Mouse (Mus musculus): ENCODE data around the gene Bbc3. TPM values are rescaled to one million over a fixed set of nuclear protein-coding genes. Genes with fewer than 3 reads are reported as not detected.

Gene Bbc3
- polyA plus RNA-seq, 1 experiment from 2014 or later, result 19.7 TPM

DNA sequence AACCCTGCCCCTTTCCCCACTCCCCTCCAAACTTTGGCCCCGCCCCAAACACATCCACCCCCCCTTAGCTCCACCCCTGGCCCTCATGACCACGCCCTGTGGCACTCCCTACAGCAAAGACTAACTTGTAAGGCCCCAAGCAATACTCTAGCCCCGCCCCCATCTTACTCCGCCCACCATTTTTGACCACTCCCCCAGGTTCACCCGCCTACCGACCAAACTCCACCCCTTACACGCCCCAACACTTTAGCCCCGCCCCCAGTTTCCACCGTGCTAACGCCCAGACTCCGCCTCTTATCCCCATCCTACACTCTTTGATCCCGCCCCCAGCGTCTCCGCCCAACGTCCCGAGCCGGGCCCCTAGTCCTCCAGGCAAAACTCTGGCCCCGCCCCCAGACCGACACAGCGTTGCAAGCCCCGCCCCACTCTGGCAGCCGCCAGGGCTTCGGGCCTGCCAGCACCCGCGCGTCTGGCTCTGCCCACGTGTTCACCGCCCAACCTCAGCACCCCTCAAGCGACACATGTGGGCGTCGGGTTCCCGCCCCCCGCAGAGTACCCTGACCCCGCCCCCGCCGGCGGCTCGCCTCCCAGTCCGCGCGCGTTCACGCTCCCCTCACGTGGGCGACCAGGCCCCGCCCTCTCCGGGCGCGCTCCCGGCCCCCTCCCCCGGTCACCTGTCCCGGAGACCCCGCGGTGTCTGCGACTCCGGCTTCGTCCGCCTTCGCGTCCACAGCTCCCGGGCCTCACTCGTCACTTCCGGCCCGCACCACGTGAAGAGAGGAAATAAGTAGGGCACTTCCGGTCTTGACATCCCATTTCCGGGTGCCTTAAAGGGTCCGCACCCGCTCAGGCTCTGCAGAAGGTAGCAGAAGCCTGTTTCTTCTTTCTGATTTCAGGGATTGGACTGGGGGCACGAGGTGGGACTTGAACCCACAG lies 21.9 kb upstream of the Bbc3 start, which contains the start of gene Ccdc9:
TSS of gene Ccdc9 (minus strand) at position 770 of the 936 bp plus-strand sequence.
- Histone ChIP-seq H3K4me2 (ENCODE audit: low read depth, low read length) (peak within 1 kb of the TSS; percentile 41), H3K27ac (ENCODE audit: low read depth, low read length) (peak within 1 kb of the TSS; percentile 91), H3K27me3 (ENCODE audit: control insufficient read depth, insufficient read depth, low read length) (no peaks in the 10 kb centered on the region), H3K4me3 (ENCODE audit: low read depth, low read length) (peak within 1 kb of the TSS; percentile 53), H3K4me1 (ENCODE audit: control insufficient read depth, insufficient read depth, low read length) (0 out of 2 replicates have a peak, but pooled peaks cover 5% of the 10 kb centered on the region), H3K9me3 (ENCODE audit: control insufficient read depth, low read length) (no peaks in the 10 kb centered on the region), H3K36me3 (ENCODE audit: control insufficient read depth, insufficient read depth, low read length) (peaks cover 12% of the 10 kb centered on the region; the same call in 1 of the 2 replicates), H3K9ac (replicated peaks; ENCODE audit: low read depth, low read length) (peak within 1 kb of the TSS; percentile 51)
- WGBS, result under 1% methylated on average over 57 of the region's 70 CpGs
- peak; percentile 94 for ATAC-seq (ENCODE audit: low read depth)

DNA sequence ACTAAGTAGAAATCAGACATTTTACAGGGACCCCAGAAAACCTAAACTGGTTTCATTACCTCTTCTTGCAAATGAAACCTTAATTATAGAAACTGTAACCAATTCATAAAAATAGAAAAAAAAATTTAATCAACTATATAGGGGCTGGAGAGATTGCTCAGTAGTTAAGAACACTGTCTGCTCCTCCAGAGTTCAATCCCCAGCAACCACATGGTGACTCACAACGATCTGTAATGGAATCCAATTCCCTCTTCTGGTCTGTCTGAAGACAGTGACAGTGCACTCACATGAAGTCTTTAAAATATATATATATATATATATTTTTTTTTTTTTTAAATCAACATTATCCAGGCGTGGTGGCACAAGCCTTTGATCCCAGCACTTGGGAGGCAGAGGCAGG lies 21.2 kb upstream of the Bbc3 start:
- Histone ChIP-seq H3K36me3 (ENCODE audit: control insufficient read depth, insufficient read depth, low read length) (0 out of 2 replicates have a peak, but pooled peaks cover 8% of the 10 kb centered on the region), H3K9ac (replicated peaks; ENCODE audit: low read depth, low read length) (peak overlapping the region; percentile 51; the same call in 1 of the 2 replicates), H3K4me1 (ENCODE audit: control insufficient read depth, insufficient read depth, low read length) (0 out of 2 replicates have a peak, but pooled peaks cover 5% of the 10 kb centered on the region), H3K27me3 (ENCODE audit: control insufficient read depth, insufficient read depth, low read length) (no peaks in the 10 kb centered on the region), H3K4me3 (ENCODE audit: low read depth, low read length) (peak overlapping the region; percentile 53), H3K4me2 (ENCODE audit: low read depth, low read length) (peak overlapping the region; percentile 41), H3K27ac (ENCODE audit: low read depth, low read length) (peak overlapping the region; percentile 91; the same call in 1 of the 2 replicates), H3K9me3 (ENCODE audit: control insufficient read depth, low read length) (no peaks in the 10 kb centered on the region)
- WGBS, result 83% methylated on average over 2 of the region's 2 CpGs
- ATAC-seq (ENCODE audit: low read depth), result no peak

DNA sequence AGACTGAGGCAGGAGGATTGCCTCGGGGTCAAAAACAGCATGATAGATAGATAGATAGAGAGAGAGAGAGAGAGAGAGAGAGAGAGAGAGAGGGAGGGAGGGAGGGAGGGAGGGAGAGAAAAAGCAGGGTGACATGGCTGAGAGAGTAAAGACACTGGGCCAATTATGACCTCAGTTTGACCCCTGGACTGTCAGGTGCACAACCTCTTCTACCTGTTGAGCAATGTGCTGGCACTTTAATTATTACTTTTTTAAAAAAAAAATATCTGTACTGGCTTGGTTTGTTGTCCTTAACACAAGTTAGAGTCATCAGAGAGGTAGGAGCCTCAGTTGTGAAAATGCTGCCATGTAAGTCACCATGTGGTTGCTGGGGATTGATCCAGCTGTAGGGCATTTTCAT lies 20.4 kb upstream of the Bbc3 start:
- H3K4me1 ChIP-seq (ENCODE audit: control insufficient read depth, insufficient read depth, low read length), result 0 out of 2 replicates have a peak, but pooled peaks cover 5% of the 10 kb centered on the region
- H3K4me3 ChIP-seq (ENCODE audit: low read depth, low read length), result no peak overlapping the region
- H3K9me3 ChIP-seq (ENCODE audit: control insufficient read depth, low read length), result no peaks in the 10 kb centered on the region
- 0 out of 2 replicates have a peak, but pooled peaks cover 6% of the 10 kb centered on the region for H3K36me3 ChIP-seq (ENCODE audit: control insufficient read depth, insufficient read depth, low read length)
- H3K9ac ChIP-seq (replicated peaks; ENCODE audit: low read depth, low read length), result no peak overlapping the region
- ATAC-seq (ENCODE audit: low read depth), result no peak
- H3K4me2 ChIP-seq (ENCODE audit: low read depth, low read length), result no peak overlapping the region
- no peak overlapping the region for H3K27ac ChIP-seq (ENCODE audit: low read depth, low read length)
- 83% methylated on average over 1 of the region's 1 CpGs for WGBS
- no peaks in the 10 kb centered on the region for H3K27me3 ChIP-seq (ENCODE audit: control insufficient read depth, insufficient read depth, low read length)

DNA sequence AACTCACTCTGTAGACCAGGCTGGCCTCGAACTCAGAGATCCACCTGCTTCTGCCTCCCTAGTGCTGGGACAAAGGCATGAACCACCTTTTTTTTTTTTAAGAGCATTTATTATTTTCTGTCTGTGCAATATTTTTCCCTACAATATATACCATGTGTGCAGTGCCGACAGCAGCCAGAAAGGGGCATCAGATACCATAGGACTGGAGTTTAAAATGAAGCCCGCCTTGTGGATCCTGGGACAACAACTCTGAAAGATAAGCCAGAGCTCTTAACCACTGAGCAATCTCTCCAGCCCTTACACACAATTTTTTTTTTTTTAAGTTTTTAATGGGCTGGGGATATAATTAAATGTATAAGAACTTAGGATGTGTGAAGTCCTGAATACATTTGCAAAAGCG lies 13.8 kb upstream of the Bbc3 start:
- no peak for ATAC-seq (ENCODE audit: low read depth)
- Histone ChIP-seq H3K4me3 (ENCODE audit: low read depth, low read length) (peak overlapping the region; percentile 34; the same call in 1 of the 2 replicates), H3K27me3 (ENCODE audit: control insufficient read depth, insufficient read depth, low read length) (no peaks in the 10 kb centered on the region), H3K4me1 (ENCODE audit: control insufficient read depth, insufficient read depth, low read length) (peaks cover 19% of the 10 kb centered on the region), H3K4me2 (ENCODE audit: low read depth, low read length) (peak overlapping the region; percentile 82; the same call in 1 of the 2 replicates), H3K36me3 (ENCODE audit: control insufficient read depth, insufficient read depth, low read length) (no peaks in the 10 kb centered on the region), H3K9me3 (ENCODE audit: control insufficient read depth, low read length) (no peaks in the 10 kb centered on the region), H3K9ac (replicated peaks; ENCODE audit: low read depth, low read length) (no peak overlapping the region), H3K27ac (ENCODE audit: low read depth, low read length) (0 out of 2 replicates have a peak overlapping the region, but pooled peaks have one; percentile 10)
- 29% methylated on average over 4 of the region's 4 CpGs for WGBS

DNA sequence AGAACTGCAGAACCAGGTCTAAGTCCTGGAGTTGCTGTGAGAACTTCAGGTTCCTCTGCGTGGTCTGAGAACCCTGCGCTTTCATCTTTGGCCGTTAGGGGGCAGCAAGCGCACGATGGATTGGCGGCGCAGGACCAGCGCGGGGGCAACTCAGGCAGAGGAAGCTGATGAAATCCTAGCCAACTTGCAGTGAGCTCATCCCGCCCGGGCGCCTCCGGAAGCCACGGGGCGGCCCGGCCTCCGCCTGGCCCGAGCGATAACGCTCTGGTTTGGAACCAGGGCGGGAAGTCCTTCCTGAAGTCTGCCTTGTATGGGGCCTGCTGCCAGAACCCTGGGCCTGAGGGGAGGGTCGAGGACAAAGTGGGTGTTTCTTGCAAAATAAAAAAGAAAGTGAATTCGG lies 13.4 kb upstream of the Bbc3 start:
- peak overlapping the region; percentile 81 for H3K27ac ChIP-seq (ENCODE audit: low read depth, low read length)
- no peaks in the 10 kb centered on the region for H3K9me3 ChIP-seq (ENCODE audit: control insufficient read depth, low read length)
- 1% methylated on average over 23 of the region's 23 CpGs for WGBS
- peak overlapping the region; percentile 82 for H3K4me2 ChIP-seq (ENCODE audit: low read depth, low read length)
- peak overlapping the region; percentile 34 for H3K4me3 ChIP-seq (ENCODE audit: low read depth, low read length)
- H3K27me3 ChIP-seq (ENCODE audit: control insufficient read depth, insufficient read depth, low read length), result no peaks in the 10 kb centered on the region
- H3K9ac ChIP-seq (replicated peaks; ENCODE audit: low read depth, low read length), result peak overlapping the region; percentile 41
- ATAC-seq (ENCODE audit: low read depth), result peak; percentile 68
- H3K4me1 ChIP-seq (ENCODE audit: control insufficient read depth, insufficient read depth, low read length), result peaks cover 20% of the 10 kb centered on the region
- H3K36me3 ChIP-seq (ENCODE audit: control insufficient read depth, insufficient read depth, low read length), result no peaks in the 10 kb centered on the region

DNA sequence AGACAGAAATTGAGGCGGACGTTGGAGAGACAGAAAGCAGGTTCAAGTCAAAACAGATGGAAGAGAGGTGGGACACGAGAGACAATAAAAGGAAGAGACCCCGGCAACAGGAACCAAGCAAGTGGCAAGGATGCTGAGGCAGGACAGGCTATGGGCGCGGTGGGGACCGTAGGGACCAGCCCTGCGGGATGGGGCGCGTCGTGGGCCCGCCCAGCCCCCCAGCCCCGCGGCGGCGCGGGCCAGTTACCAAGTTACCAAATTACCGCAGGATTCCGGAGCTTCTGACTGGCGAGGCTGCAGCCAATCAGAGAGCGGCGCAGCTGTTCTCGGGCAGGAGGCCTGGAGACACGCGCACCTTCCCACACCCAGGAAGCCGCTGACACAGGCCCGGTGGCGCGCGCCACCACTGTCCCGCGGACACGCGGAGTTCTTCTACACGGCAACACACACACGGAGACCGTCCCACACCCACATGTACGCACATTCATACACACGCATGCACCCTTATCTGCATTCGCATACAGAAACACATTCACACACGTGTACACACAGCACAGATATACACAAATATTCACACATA lies 12.8 kb upstream of the Bbc3 start:
- 1% methylated on average over 41 of the region's 41 CpGs for WGBS
- Histone ChIP-seq H3K4me1 (ENCODE audit: control insufficient read depth, insufficient read depth, low read length) (peaks cover 20% of the 10 kb centered on the region), H3K4me3 (ENCODE audit: low read depth, low read length) (peak overlapping the region; percentile 34), H3K9ac (replicated peaks; ENCODE audit: low read depth, low read length) (peak overlapping the region; percentile 41), H3K27ac (ENCODE audit: low read depth, low read length) (peak overlapping the region; percentile 81), H3K4me2 (ENCODE audit: low read depth, low read length) (peak overlapping the region; percentile 82), H3K36me3 (ENCODE audit: control insufficient read depth, insufficient read depth, low read length) (no peaks in the 10 kb centered on the region), H3K27me3 (ENCODE audit: control insufficient read depth, insufficient read depth, low read length) (no peaks in the 10 kb centered on the region), H3K9me3 (ENCODE audit: control insufficient read depth, low read length) (no peaks in the 10 kb centered on the region)
- peak; percentile 41 for ATAC-seq (ENCODE audit: low read depth)

DNA sequence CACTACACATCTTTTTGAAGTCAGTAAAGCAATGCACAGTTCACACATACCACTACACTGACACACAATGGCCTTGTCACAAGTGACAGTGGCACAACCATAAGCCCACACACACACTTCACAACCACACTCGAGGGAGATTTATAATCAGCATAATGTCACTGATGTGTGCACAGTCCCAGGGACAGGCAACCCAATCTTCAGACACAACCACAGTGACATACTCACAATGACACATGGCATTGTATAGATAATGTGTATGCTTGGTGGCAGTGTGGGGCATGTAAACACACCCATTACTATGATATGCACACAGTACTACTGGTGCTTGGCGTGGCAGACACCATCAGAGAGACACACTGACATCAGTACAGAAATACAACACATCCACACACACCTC lies 12.0 kb upstream of the Bbc3 start:
- peak overlapping the region; percentile 82 for H3K4me2 ChIP-seq (ENCODE audit: low read depth, low read length)
- H3K4me1 ChIP-seq (ENCODE audit: control insufficient read depth, insufficient read depth, low read length), result peaks cover 20% of the 10 kb centered on the region
- no peaks in the 10 kb centered on the region for H3K36me3 ChIP-seq (ENCODE audit: control insufficient read depth, insufficient read depth, low read length)
- 36% methylated on average over 2 of the region's 2 CpGs for WGBS
- no peaks in the 10 kb centered on the region for H3K9me3 ChIP-seq (ENCODE audit: control insufficient read depth, low read length)
- no peaks in the 10 kb centered on the region for H3K27me3 ChIP-seq (ENCODE audit: control insufficient read depth, insufficient read depth, low read length)
- ATAC-seq (ENCODE audit: low read depth), result no peak
- no peak overlapping the region for H3K4me3 ChIP-seq (ENCODE audit: low read depth, low read length)
- no peak overlapping the region for H3K27ac ChIP-seq (ENCODE audit: low read depth, low read length)
- no peak overlapping the region for H3K9ac ChIP-seq (replicated peaks; ENCODE audit: low read depth, low read length)

DNA sequence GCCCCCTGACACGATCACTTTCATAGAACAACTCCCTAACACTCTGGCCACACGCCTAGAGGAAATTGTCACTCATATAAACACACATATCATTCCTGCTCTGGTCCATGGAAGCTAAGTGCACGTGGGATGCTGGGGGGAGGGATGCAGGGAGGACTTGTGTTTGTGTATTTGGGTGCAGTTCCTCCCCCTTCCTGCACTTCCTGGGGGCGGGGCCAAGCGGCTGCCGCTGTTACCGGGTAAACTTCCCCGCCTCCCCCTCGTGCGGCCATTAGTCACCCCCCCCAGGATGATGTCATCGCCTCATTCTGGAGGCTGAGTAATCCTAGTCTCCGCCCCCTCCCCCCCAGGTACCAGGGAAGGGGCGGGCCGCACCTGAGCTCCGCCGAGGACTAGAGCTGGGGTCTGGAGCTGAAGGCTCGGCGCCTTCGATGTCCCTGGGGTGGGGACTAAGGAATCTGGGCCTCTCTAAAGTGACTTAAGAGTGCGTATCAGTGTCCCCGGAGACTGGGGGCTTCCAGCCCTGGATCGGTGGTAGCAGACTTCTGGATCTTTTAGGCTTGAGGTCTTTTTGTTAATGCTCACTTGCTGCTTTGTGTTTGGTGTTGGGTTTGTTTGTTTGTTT lies 11.3 kb upstream of the Bbc3 start:
- Histone ChIP-seq H3K27me3 (ENCODE audit: control insufficient read depth, insufficient read depth, low read length) (no peaks in the 10 kb centered on the region), H3K9me3 (ENCODE audit: control insufficient read depth, low read length) (no peaks in the 10 kb centered on the region), H3K4me1 (ENCODE audit: control insufficient read depth, insufficient read depth, low read length) (peaks cover 20% of the 10 kb centered on the region), H3K4me2 (ENCODE audit: low read depth, low read length) (peak overlapping the region; percentile 57), H3K4me3 (ENCODE audit: low read depth, low read length) (peak overlapping the region; percentile 21), H3K36me3 (ENCODE audit: control insufficient read depth, insufficient read depth, low read length) (no peaks in the 10 kb centered on the region), H3K9ac (replicated peaks; ENCODE audit: low read depth, low read length) (peak overlapping the region; percentile 33), H3K27ac (ENCODE audit: low read depth, low read length) (peak overlapping the region; percentile 36)
- under 1% methylated on average over 21 of the region's 22 CpGs for WGBS
- peak; percentile 6; the same call in 1 of the 2 replicates for ATAC-seq (ENCODE audit: low read depth)
